Mouse (Mus musculus) liver, adult 2 months (tissue): ENCODE measurements at regions not wholly inside any gene's neighbourhood (a gene's known extent, or its start where the extent isn't known, plus 50 kb on each side); places are given as distances from the start of the nearest gene placed in this dataset.

ENCODE experiments used
- DNase-seq: peaks from one replicate; pipeline ENCODE4 v3.0.0-alpha.2; 2011; ENCODE audit warnings: low read depth, low spot score; ENCODE audit errors: extremely low read depth
- H3K27ac ChIP-seq: fragments of 200-500 bp; replicated peaks from 2 replicates; pipeline ENCODE4 v1.5.1; 2012; ENCODE audit warnings: low read depth, mild to moderate bottlenecking, control low read depth, inconsistent platforms, low read length; ENCODE audit not compliant: insufficient read depth
- H3K27me3 ChIP-seq: fragments of 200-500 bp; 2 replicates; pipeline ENCODE4 v1.6.1; 2012; ENCODE audit warnings: mild to moderate bottlenecking, moderate library complexity, low read length, inconsistent platforms; ENCODE audit not compliant: control insufficient read depth, insufficient read depth
- H3K36me3 ChIP-seq: fragments of 200-500 bp; 2 replicates; pipeline ENCODE4 v1.6.1; 2012; ENCODE audit warnings: low read length, inconsistent platforms; ENCODE audit not compliant: control insufficient read depth, insufficient read depth
- H3K4me1 ChIP-seq: fragments of 200-500 bp; 2 replicates; pipeline ENCODE4 v1.6.1; 2011; ENCODE audit warnings: low read length; ENCODE audit not compliant: control insufficient read depth, insufficient read depth
- H3K4me3 ChIP-seq: fragments of 200-500 bp; 2 replicates; pipeline ENCODE4 v1.5.1; 2011; ENCODE audit warnings: low read depth, mild to moderate bottlenecking, control low read depth, low read length, moderate library complexity; ENCODE audit not compliant: insufficient read depth
- H3K79me2 ChIP-seq: fragments of 200-500 bp; 2 replicates; pipeline ENCODE4 v1.6.1; 2012; ENCODE audit warnings: inconsistent platforms, mild to moderate bottlenecking, low read length, moderate library complexity; ENCODE audit not compliant: control insufficient read depth, insufficient read depth
- H3K9ac ChIP-seq: fragments of 200-500 bp; 2 replicates; pipeline ENCODE4 v1.6.1; 2012; ENCODE audit warnings: low read depth, mild to moderate bottlenecking, control low read depth, inconsistent platforms, low read length
- CTCF ChIP-seq: fragments of 200-500 bp; IDR thresholded peaks from 2 replicates; pipeline ENCODE4 v1.5.1; 2011; ENCODE audit warnings: low read depth, low read length, control low read depth
- POLR2A ChIP-seq: fragments of 200-500 bp; IDR thresholded peaks from 2 replicates; pipeline ENCODE4 v1.6.1; 2011; ENCODE audit warnings: low read length, control low read depth; ENCODE audit not compliant: insufficient read depth; ENCODE audit errors: extremely low read depth
- WGBS: fragments of 180-500 bp; shearing (Covaris S2); methylation state at CpG from one replicate; pipeline ENCODE4 v1.1.7; 2018; 5-methylcytosine and 5-hydroxymethylcytosine counted together

GRCm38 (mm10) chr9:35340811-35341210 lies 73.1 kb downstream of the Rpusd4 start:
- DNase-seq = no peak
- H3K27me3 ChIP-seq = no peaks in the 10 kb centered on the region
- TF ChIP-seq POLR2A (no peak), CTCF (no peak)
- no peaks in the 10 kb centered on the region for H3K4me1 ChIP-seq
- H3K79me2 ChIP-seq = no peaks in the 10 kb centered on the region
- no peaks in the 10 kb centered on the region for H3K36me3 ChIP-seq
- 60% methylated on average over 3 of the region's 3 CpGs for WGBS
- no peak overlapping the region for H3K9ac ChIP-seq
- no peak overlapping the region for H3K27ac ChIP-seq
- no peak overlapping the region for H3K4me3 ChIP-seq

GRCm38 (mm10) chr9:35341386-35341785 lies 73.7 kb downstream of the Rpusd4 start:
- H3K4me1 ChIP-seq = no peaks in the 10 kb centered on the region
- 90% methylated on average over 5 of the region's 5 CpGs for WGBS
- H3K79me2 ChIP-seq = no peaks in the 10 kb centered on the region
- TF ChIP-seq POLR2A (no peak), CTCF (no peak)
- no peak overlapping the region for H3K27ac ChIP-seq
- H3K36me3 ChIP-seq = no peaks in the 10 kb centered on the region
- no peak for DNase-seq
- no peaks in the 10 kb centered on the region for H3K27me3 ChIP-seq
- H3K4me3 ChIP-seq = no peak overlapping the region
- no peak overlapping the region for H3K9ac ChIP-seq

GRCm38 (mm10) chr9:35342436-35342835 lies 74.8 kb downstream of the Rpusd4 start:
- TF ChIP-seq POLR2A = no peak
- no peak for TF ChIP-seq CTCF
- 84% methylated on average over 2 of the region's 2 CpGs for WGBS
- H3K27me3 ChIP-seq = no peaks in the 10 kb centered on the region
- no peaks in the 10 kb centered on the region for H3K79me2 ChIP-seq
- no peaks in the 10 kb centered on the region for H3K36me3 ChIP-seq
- no peak overlapping the region for H3K4me3 ChIP-seq
- no peak for DNase-seq
- H3K9ac ChIP-seq = no peak overlapping the region
- no peak overlapping the region for H3K27ac ChIP-seq
- no peaks in the 10 kb centered on the region for H3K4me1 ChIP-seq

GRCm38 (mm10) chr9:35343336-35343735 lies 75.7 kb downstream of the Rpusd4 start:
- no peaks in the 10 kb centered on the region for H3K36me3 ChIP-seq

GRCm38 (mm10) chr9:35344374-35344773 lies 76.6 kb upstream of the Cdon start:
- Histone ChIP-seq H3K36me3 (no peaks in the 10 kb centered on the region), H3K27ac (no peak overlapping the region), H3K79me2 (no peaks in the 10 kb centered on the region), H3K4me3 (no peak overlapping the region), H3K9ac (no peak overlapping the region), H3K27me3 (no peaks in the 10 kb centered on the region), H3K4me1 (no peaks in the 10 kb centered on the region)
- 52% methylated on average over 6 of the region's 6 CpGs for WGBS
- TF ChIP-seq CTCF (no peak), POLR2A (no peak)
- DNase-seq = peak; percentile 26

More at GRCm38 (mm10) chr9:35343336-35343735, 75.7 kb downstream of the Rpusd4 start:
- H3K27ac ChIP-seq = no peak overlapping the region
- DNase-seq = no peak
- H3K79me2 ChIP-seq = no peaks in the 10 kb centered on the region
- H3K9ac ChIP-seq = no peak overlapping the region
- no peak for TF ChIP-seq POLR2A
- no peak for TF ChIP-seq CTCF
- H3K27me3 ChIP-seq = no peaks in the 10 kb centered on the region
- H3K4me3 ChIP-seq = no peak overlapping the region
- no peaks in the 10 kb centered on the region for H3K4me1 ChIP-seq

GRCm38 (mm10) chr9:35346378-35346777 lies 74.5 kb upstream of the Cdon start:
- Histone ChIP-seq H3K4me1 (no peaks in the 10 kb centered on the region), H3K36me3 (no peaks in the 10 kb centered on the region), H3K9ac (no peak overlapping the region), H3K27ac (no peak overlapping the region), H3K4me3 (no peak overlapping the region), H3K79me2 (no peaks in the 10 kb centered on the region), H3K27me3 (no peaks in the 10 kb centered on the region)
- no peak for DNase-seq
- no peak for TF ChIP-seq CTCF
- WGBS = 35% methylated on average over 5 of the region's 5 CpGs

- no peak overlapping the region for H3K4me3 ChIP-seq
- H3K27me3 ChIP-seq = no peaks in the 10 kb centered on the region
- no peak for DNase-seq
- H3K4me1 ChIP-seq = no peaks in the 10 kb centered on the region
- TF ChIP-seq POLR2A = no peak
- TF ChIP-seq CTCF = no peak
- H3K9ac ChIP-seq = no peak overlapping the region
- H3K36me3 ChIP-seq = no peaks in the 10 kb centered on the region
- WGBS = 86% methylated on average over 2 of the region's 2 CpGs
- no peak overlapping the region for H3K27ac ChIP-seq
- no peaks in the 10 kb centered on the region for H3K79me2 ChIP-seq
These were observed 70.8 kb upstream of the Cdon start for GRCm38 (mm10) chr9:35350046-35350552.
